Mouse (Mus musculus) bone marrow, adult 2 months (tissue): ENCODE results near the gene Surf2.
A peak's percentile ranks its signal among the peaks of the same experiment; 100 is the strongest.

ENCODE experiments used
- CTCF ChIP-seq: fragments of 200-500 bp; IDR thresholded peaks from 2 replicates; pipeline ENCODE4 v1.5.1; 2011; ENCODE audit warnings: low read length, control low read depth; ENCODE audit not compliant: control insufficient read depth, insufficient read depth
- POLR2A ChIP-seq: fragments of 200-500 bp; IDR thresholded peaks from 2 replicates; pipeline ENCODE4 v1.6.1; 2011; ENCODE audit warnings: low read depth, mild to moderate bottlenecking, control low read depth, low read length, borderline replicate concordance; ENCODE audit not compliant: control insufficient read depth

DNA sequence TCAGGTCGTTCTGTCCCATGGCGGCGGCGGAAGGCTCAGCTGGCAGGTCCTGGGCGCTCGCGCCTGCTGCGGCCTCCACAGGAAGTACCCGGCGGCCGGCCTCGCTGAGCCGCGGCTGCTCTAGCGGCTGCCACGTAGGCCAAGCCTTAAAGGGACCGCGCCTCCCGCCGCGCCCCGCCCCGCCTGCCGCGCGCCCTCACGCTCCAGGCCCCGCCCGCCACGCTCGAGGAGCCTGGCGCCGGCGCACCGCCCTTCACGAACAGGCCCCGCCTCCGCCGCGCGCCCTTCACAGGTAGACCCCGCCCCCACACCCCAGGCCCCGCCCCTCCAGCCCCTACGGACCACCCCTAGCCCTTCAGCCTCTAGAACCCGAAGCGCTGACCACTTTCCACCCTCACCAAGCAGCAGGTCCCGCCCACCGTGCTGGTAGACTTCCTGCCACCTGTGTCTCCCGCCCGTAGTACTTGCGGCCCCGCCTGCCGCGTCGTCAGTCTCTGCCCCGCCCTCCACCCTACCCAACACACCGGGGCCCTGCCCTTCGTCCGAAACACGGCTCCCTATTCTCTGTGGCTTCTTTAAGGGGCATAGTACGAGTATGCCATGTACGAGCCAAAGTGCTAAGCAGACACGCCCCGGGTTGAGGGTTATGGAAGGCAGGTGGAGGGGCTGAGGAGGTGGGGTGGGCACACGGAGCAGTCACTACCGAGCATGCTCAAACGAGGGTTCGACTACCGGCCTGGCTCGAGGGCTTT, 17.3 kb downstream of the Surf2 start, which contains the start of the genes Surf4 and Stkld1:
- TF ChIP-seq CTCF (no peak), POLR2A (peak; percentile 94; the same call in 1 of the 2 replicates)
